Mouse (Mus musculus) olfactory bulb, adult 2 months (tissue): ENCODE measurements around the gene Nup188.

Experiments
- CTCF ChIP-seq: fragments of 200-500 bp; IDR thresholded peaks from 2 replicates; pipeline ENCODE4 v1.5.1; 2012; ENCODE audit warnings: low read depth, mild to moderate bottlenecking, low read length, moderate library complexity; ENCODE audit not compliant: insufficient read depth
- POLR2A ChIP-seq: fragments of 200-500 bp; IDR thresholded peaks from 2 replicates; pipeline ENCODE4 v1.6.1; 2012; ENCODE audit warnings: mild to moderate bottlenecking, low read depth, low read length, moderate library complexity; ENCODE audit not compliant: insufficient read depth

- no peak for TF ChIP-seq POLR2A
- TF ChIP-seq CTCF = no peak
These were observed 85.3 kb downstream of the Nup188 start for GRCm38 (mm10) chr2:30371544-30371943.
